Mouse (Mus musculus) MEL (cell line): ENCODE measurements around the gene Fam107b. TPM values are rescaled to one million over a fixed set of nuclear protein-coding genes. Genes with fewer than 3 reads are reported as not detected.

ENCODE experiments used
- DNase-seq: peaks from one replicate; pipeline ENCODE4 v3.0.0; 2011; ENCODE audit warnings: low read depth, low spot score
- H3K27ac ChIP-seq: 2 replicates; pipeline ENCODE4 v1.5.1; 2012; ENCODE audit warnings: low read depth, mild to moderate bottlenecking, control low read depth, low read length, moderate library complexity; ENCODE audit not compliant: control insufficient read depth
- H3K27me3 ChIP-seq, 2 experiments: fragments of 150-350 bp in 1 of 2; sonication (generic) in 1 of 2; 2 replicates each; pipeline ENCODE4 v1.6.1; 2012; ENCODE audit warnings: low read length in 2 of 2, mild to moderate bottlenecking in 2 of 2, improper control_type of control experiment in 1 of 2, moderate library complexity in 1 of 2; ENCODE audit not compliant: insufficient read depth in 2 of 2, control insufficient read depth in 1 of 2
- H3K36me3 ChIP-seq, 2 experiments: 2 replicates each; pipeline ENCODE4 v1.6.1; 2012 to 2014; ENCODE audit warnings: low read length in 2 of 2, improper control_type of control experiment in 1 of 2, inconsistent platforms in 1 of 2, mild to moderate bottlenecking in 1 of 2; ENCODE audit not compliant: insufficient read depth in 2 of 2, control insufficient read depth in 1 of 2
- H3K4me1 ChIP-seq, 2 experiments: fragments of 150-350 bp in 1 of 2; sonication (generic) in 1 of 2; 2 replicates each; pipeline ENCODE4 v1.6.1; 2012; ENCODE audit warnings: low read length in 2 of 2, improper control_type of control experiment in 1 of 2, mild to moderate bottlenecking in 1 of 2; ENCODE audit not compliant: insufficient read depth in 2 of 2, control insufficient read depth in 1 of 2
- H3K4me3 ChIP-seq, 2 experiments: fragments of 150-350 bp in 1 of 2; sonication (generic) in 1 of 2; 2 replicates each; pipeline ENCODE4 v1.5.1; 2012; ENCODE audit warnings: low read depth in 2 of 2, low read length in 2 of 2, mild to moderate bottlenecking in 2 of 2, moderate library complexity in 2 of 2, control low read depth in 1 of 2, improper control_type of control experiment in 1 of 2; ENCODE audit not compliant: control insufficient read depth in 1 of 2, insufficient read depth in 1 of 2
- H3K79me2 ChIP-seq: 2 replicates; pipeline ENCODE4 v1.6.1; 2012; ENCODE audit warnings: mild to moderate bottlenecking, low read length, moderate library complexity; ENCODE audit not compliant: control insufficient read depth, poor library complexity, insufficient read depth
- H3K9ac ChIP-seq: 2 replicates; pipeline ENCODE4 v1.6.1; 2012; ENCODE audit warnings: low read depth, mild to moderate bottlenecking, control low read depth, low read length, moderate library complexity; ENCODE audit not compliant: control insufficient read depth, poor library complexity, severe bottlenecking
- H3K9me3 ChIP-seq: fragments of 150-350 bp; sonication (generic); replicated peaks from 2 replicates; pipeline ENCODE4 v1.6.1; 2012; ENCODE audit warnings: mild to moderate bottlenecking, low read length, improper control_type of control experiment, moderate library complexity; ENCODE audit not compliant: insufficient read depth
- CHD2 ChIP-seq: IDR thresholded peaks from 2 replicates; pipeline ENCODE4 v1.6.1; 2011; ENCODE audit warnings: low read length, improper control_type of control experiment
- E2F4 ChIP-seq: IDR thresholded peaks from 2 replicates; pipeline ENCODE4 v1.6.1; 2011; ENCODE audit warnings: low read depth, low read length, improper control_type of control experiment, borderline replicate concordance
- ELF1 ChIP-seq: IDR thresholded peaks from 2 replicates; pipeline ENCODE4 v1.6.1; 2014; ENCODE audit warnings: low read depth, mild to moderate bottlenecking, inconsistent platforms, low read length, improper control_type of control experiment, moderate library complexity
- EP300 ChIP-seq, 2 experiments: IDR thresholded peaks; 2 replicates each; pipeline ENCODE4 v1.6.1; 2011; ENCODE audit warnings: improper control_type of control experiment in 2 of 2, low read length in 2 of 2, low read depth in 1 of 2, mild to moderate bottlenecking in 1 of 2
- ETS1 ChIP-seq: IDR thresholded peaks from 2 replicates; pipeline ENCODE4 v1.6.1; 2012; ENCODE audit warnings: low read depth, mild to moderate bottlenecking, inconsistent platforms, low read length, improper control_type of control experiment, moderate library complexity
- GATA1 ChIP-seq: IDR thresholded peaks from 2 replicates; pipeline ENCODE4 v1.6.1; 2011; ENCODE audit warnings: low read depth, low read length, improper control_type of control experiment
- MAX ChIP-seq: IDR thresholded peaks from 2 replicates; pipeline ENCODE4 v1.6.1; 2011; ENCODE audit warnings: low read length, improper control_type of control experiment
- MXI1 ChIP-seq: IDR thresholded peaks from 2 replicates; pipeline ENCODE4 v1.6.1; 2011; ENCODE audit warnings: mild to moderate bottlenecking, low read depth, low read length, improper control_type of control experiment
- MYC ChIP-seq: IDR thresholded peaks from 2 replicates; pipeline ENCODE4 v1.6.1; 2011; ENCODE audit warnings: low read depth, mild to moderate bottlenecking, low read length, improper control_type of control experiment, moderate library complexity
- SIN3A ChIP-seq: IDR thresholded peaks from 2 replicates; pipeline ENCODE4 v1.6.1; 2012; ENCODE audit warnings: low read length, improper control_type of control experiment, inconsistent platforms
- TAL1 ChIP-seq: IDR thresholded peaks from 2 replicates; pipeline ENCODE4 v1.6.1; 2012; ENCODE audit warnings: mild to moderate bottlenecking, inconsistent platforms, low read length, moderate library complexity, mixed read lengths
- ZKSCAN1 ChIP-seq: IDR thresholded peaks from 2 replicates; pipeline ENCODE4 v1.6.1; 2012; ENCODE audit warnings: low read depth, mild to moderate bottlenecking, inconsistent platforms, low read length, improper control_type of control experiment, moderate library complexity
- polyA plus RNA-seq, 2 experiments: library from polyadenylated mRNA; stranded (reverse) in 1 of 2; unstranded in 1 of 2; fragments of >175 nt in 1 of 2; fragments of >200 nt in 1 of 2; gene quantifications; 2 replicates each; pipeline versions ENCODE4 v1.2.1 to v1.2.4; 2012; ENCODE audit warnings: low replicate concordance in 2 of 2, low read depth in 1 of 2; ENCODE audit not compliant: insufficient read length in 2 of 2, insufficient read depth in 1 of 2, missing spikeins in 1 of 2
- total RNA-seq: library from RNA; depleted of rRNA; stranded (reverse); fragments of 300-350 nt; gene quantifications from 2 replicates; pipeline ENCODE4 v1.2.3, GENCODE M21; 2012

The Fam107b gene
- total and polyA plus RNA-seq, 3 experiments: 10.0 to 15.5 TPM; not detected in 1

GRCm38 (mm10) chr2:3726501-3727078 is 156.3 kb downstream of the Fam107b start:
- DNase-seq: no peak
- Histone ChIP-seq H3K4me1 (peaks cover 6 to 13% of the 10 kb centered on the region in 2 experiments), H3K36me3 (peaks cover 0 to 11% of the 10 kb centered on the region in 2 experiments; a peak in 2 of 4 replicates), H3K27me3 (no peaks in the 10 kb centered on the region), H3K79me2 (no peaks in the 10 kb centered on the region; the same call in 1 of the 2 replicates), H3K27ac (no peak overlapping the region), H3K4me3 (no peak overlapping the region), H3K9ac (no peak overlapping the region), H3K9me3 (no peaks in the 10 kb centered on the region)
- no peak for TF ChIP-seq ETS1

GRCm38 (mm10) chr2:3727225-3727930 is 157.1 kb downstream of the Fam107b start:
- H3K4me3 ChIP-seq: no peak overlapping the region
- no peaks in the 10 kb centered on the region for H3K9me3 ChIP-seq
- no peak overlapping the region for H3K27ac ChIP-seq
- DNase-seq: peak; percentile 45
- H3K79me2 ChIP-seq: no peaks in the 10 kb centered on the region; the same call in 1 of the 2 replicates
- peaks cover 6 to 13% of the 10 kb centered on the region in 2 experiments for H3K4me1 ChIP-seq
- H3K9ac ChIP-seq: no peak overlapping the region
- TF ChIP-seq CHD2 (no peak), EP300 (IDR thresholded peaks at IDR 0.05; ENCODE audit: low read depth in 1 of 2, low read length in 2 of 2) (no peak), TAL1 (peak; percentile 32; the same call in 1 of the 2 replicates), SIN3A (0 out of 2 replicates have a peak, but pooled peaks have one; percentile 18), ZKSCAN1 (no peak), ELF1 (no peak), MXI1 (0 out of 2 replicates have a peak, but pooled peaks have one; percentile 31), MYC (peak; percentile 83), MAX (peak; percentile 84), ETS1 (peak; percentile 40; the same call in 1 of the 2 replicates), GATA1 (peak; percentile 36)
- H3K27me3 ChIP-seq: no peaks in the 10 kb centered on the region
- peaks cover 0 to 11% of the 10 kb centered on the region in 2 experiments; a peak in 2 of 4 replicates for H3K36me3 ChIP-seq

DNA sequence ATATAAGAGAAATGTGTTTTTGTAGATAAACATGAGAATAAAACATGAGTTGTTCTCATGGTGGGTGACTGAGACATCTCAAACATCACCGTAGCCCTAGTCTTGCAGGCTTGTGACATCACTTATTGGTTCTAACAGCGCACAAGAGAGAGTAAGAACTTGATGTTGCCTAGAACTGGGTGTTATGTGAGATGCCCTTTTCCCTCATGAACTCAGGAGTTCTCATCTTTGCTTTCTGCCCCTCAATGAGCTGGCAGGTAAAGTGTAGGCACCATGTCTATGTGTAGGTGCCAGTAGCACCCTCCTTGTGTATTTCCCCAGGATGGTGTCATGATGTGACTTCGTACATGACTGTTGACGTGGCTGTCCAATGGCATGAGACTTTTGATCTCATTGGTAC is 157.8 kb downstream of the Fam107b start:
- no peak for DNase-seq
- Histone ChIP-seq H3K36me3 (peaks cover 0 to 11% of the 10 kb centered on the region in 2 experiments; a peak in 2 of 4 replicates), H3K27me3 (no peaks in the 10 kb centered on the region), H3K9me3 (no peaks in the 10 kb centered on the region), H3K27ac (no peak overlapping the region), H3K4me3 (no peak overlapping the region), H3K4me1 (peaks cover 6 to 13% of the 10 kb centered on the region in 2 experiments), H3K9ac (no peak overlapping the region), H3K79me2 (no peaks in the 10 kb centered on the region; the same call in 1 of the 2 replicates)
- TF ChIP-seq E2F4: no peak
